Mouse (Mus musculus) small intestine, adult 10 weeks (tissue): Measurements from ENCODE around the gene Prdx6. TPM values are rescaled to one million over a fixed set of nuclear protein-coding genes. Genes with fewer than 3 reads are reported as not detected.

Experiments
- polyA plus RNA-seq: library from polyadenylated mRNA; stranded (reverse); fragments of 350-450 nt; fragmentation: Illumina TruSeq; extraction: RNeasy Lipid Tissue Mini Kit (QIAGEN cat#74804); gene quantifications from one replicate; pipeline ENCODE4 v1.2.3, GENCODE M21; 2014; ENCODE audit warnings: low replicate concordance

Prdx6 gene
- polyA plus RNA-seq: 184 TPM

DNA sequence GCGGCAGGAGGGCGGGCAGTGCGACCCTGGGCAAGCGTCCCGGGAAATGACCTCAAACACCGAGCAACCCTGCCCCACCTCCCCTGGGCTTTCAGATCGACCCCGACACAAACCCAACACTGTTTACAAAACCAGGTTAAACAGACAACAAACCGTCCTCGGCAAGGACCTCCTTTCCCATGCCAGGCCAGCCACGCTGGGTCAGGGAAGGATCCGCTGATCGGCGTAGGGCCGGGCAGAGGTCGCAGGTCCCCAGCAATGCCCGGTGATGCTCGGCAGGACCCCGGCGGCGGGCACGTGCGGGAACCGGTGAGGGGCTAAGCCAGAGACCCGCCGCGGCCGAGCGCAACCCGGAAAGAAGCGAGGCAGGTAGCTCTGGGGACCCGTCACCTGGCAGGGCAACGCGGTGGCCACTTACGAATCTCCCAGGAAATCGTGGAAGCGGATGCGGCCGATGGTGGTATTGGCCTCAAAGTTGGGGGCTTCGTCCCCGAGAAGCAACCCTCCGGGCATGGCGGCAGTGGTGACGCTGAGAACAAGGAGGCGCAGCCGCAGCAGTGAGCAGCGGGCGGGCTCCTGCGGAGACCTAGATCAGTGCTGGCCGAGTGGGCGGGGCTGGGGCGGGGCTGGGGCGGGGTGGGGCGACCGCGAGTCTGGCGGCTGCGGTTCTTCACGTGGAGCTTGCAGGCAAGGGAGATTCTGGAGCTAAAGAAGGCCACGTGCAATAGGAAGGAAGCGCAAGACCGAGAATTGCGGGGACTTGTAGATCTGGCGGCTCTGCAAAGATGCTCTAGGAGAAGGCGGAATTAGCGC is at the start of gene Prdx6:
TSS of gene Prdx6 (minus strand) at position 616 of the 813 bp plus-strand sequence.

Other genes with a start within 250 kb of the Prdx6 start
- gene Zbtb37, start 216.4 kb downstream of the Prdx6 start, polyA plus RNA-seq: 4.3 TPM
- gene Dars2, start 180.6 kb downstream of the Prdx6 start, polyA plus RNA-seq: 12.8 TPM
- 46.5 TPM for gene Cenpl, start 180.5 kb downstream of the Prdx6 start, polyA plus RNA-seq
- 21.8 TPM for gene Klhl20, start 119.7 kb downstream of the Prdx6 start, polyA plus RNA-seq
- 0.33 TPM for gene Ankrd45, start 108.5 kb downstream of the Prdx6 start, polyA plus RNA-seq
- gene Tex50, start 91.9 kb downstream of the Prdx6 start, polyA plus RNA-seq: not detected
- not detected for gene Tnfsf4, start 144.2 kb upstream of the Prdx6 start, polyA plus RNA-seq
- gene Tnfsf18, start 243.4 kb upstream of the Prdx6 start, polyA plus RNA-seq: 0.33 TPM